Mouse (Mus musculus): ENCODE measurements around the gene Scin. TPM values are rescaled to one million over a fixed set of nuclear protein-coding genes. Genes with fewer than 3 reads are reported as not detected.

The Scin gene
- polyA plus RNA-seq, 1 experiment from 2014 or later, result 5.7 TPM

DNA sequence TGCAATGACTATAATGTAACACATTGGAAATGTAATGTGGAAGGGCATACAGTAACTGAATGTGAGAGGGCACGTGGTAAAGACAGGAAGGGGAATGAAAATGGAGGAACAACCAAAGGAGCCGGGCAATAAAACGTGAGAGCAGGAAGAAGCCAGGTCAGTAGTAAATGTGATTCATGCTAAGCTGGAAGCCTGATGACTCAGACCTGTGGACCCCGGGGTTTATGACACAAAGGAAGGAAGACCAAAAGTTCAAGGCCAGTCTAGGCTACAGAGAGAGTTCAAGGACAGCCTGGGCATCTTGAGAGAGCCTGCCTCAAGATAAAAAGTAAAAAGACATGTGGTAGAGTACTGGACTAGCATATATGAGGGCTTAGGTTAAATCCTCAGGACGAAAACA is 12.5 kb upstream of the Scin start:
- Histone ChIP-seq H3K27me3 (no peaks in the 10 kb centered on the region), H3K9ac (no peak overlapping the region), H3K4me2 (replicated peaks) (no peak overlapping the region), H3K27ac (replicated peaks) (no peak overlapping the region), H3K4me1 (no peaks in the 10 kb centered on the region), H3K9me3 (replicated peaks) (no peaks in the 10 kb centered on the region), H3K36me3 (no peaks in the 10 kb centered on the region), H3K4me3 (replicated peaks) (no peak overlapping the region)
- ATAC-seq (ENCODE audit: insufficient number of reproducible peaks, low FRiP score, low TSS enrichment, low read depth), result no peak
- 79% methylated on average over 5 of the region's 5 CpGs for WGBS

GRCm38 (mm10) chr12:40140706-40141105 is 6.7 kb upstream of the Scin start:
- no peak overlapping the region for H3K9ac ChIP-seq
- no peak overlapping the region for H3K4me2 ChIP-seq (replicated peaks)
- no peaks in the 10 kb centered on the region for H3K36me3 ChIP-seq
- no peaks in the 10 kb centered on the region for H3K4me1 ChIP-seq
- no peaks in the 10 kb centered on the region for H3K9me3 ChIP-seq (replicated peaks)
- no peak overlapping the region for H3K27ac ChIP-seq (replicated peaks)
- H3K4me3 ChIP-seq (replicated peaks), result no peak overlapping the region
- ATAC-seq (ENCODE audit: insufficient number of reproducible peaks, low FRiP score, low TSS enrichment, low read depth), result no peak
- H3K27me3 ChIP-seq, result no peaks in the 10 kb centered on the region
- 61% methylated on average over 5 of the region's 5 CpGs for WGBS

DNA sequence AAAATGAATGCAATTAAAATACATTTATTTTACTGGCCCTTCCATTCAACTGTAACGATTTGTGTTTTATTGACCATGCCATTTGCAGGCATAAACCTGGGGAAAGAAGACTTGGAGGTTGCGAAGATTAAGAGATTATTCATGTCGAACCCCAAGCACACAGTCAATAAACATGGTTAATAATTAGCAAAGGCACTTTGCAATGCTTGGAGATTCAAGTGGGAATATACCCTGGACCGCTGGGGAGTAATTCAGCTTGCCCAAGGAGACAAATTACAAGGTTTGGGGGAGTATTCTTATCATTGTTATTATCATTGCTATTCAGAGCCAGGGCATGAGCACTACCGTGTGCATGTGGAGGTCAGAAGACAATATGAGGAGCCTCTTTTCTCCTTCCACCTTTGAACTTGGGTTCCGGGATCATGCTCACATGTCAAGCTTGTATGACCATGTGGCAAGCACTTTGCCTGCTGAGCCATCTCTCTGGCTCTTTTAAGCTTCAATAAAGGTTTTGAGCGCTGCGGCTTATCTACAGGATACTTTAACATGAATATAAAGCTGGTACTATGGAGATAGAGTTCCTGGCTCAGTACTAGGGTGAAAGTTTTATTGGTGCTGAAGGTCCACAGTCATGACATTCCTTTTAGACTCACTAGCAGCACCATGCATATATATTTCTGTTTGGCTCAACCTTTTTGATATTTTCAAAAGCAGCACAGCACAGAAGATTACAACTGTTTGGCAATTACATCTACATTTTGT is 5.6 kb upstream of the Scin start:
- no peaks in the 10 kb centered on the region for H3K4me1 ChIP-seq
- H3K27ac ChIP-seq (replicated peaks), result no peak overlapping the region
- no peak for ATAC-seq (ENCODE audit: insufficient number of reproducible peaks, low FRiP score, low TSS enrichment, low read depth)
- no peaks in the 10 kb centered on the region for H3K36me3 ChIP-seq
- no peaks in the 10 kb centered on the region for H3K9me3 ChIP-seq (replicated peaks)
- H3K9ac ChIP-seq, result no peak overlapping the region
- no peak overlapping the region for H3K4me2 ChIP-seq (replicated peaks)
- 90% methylated on average over 8 of the region's 8 CpGs for WGBS
- peaks cover under 1% of the 10 kb centered on the region for H3K27me3 ChIP-seq
- H3K4me3 ChIP-seq (replicated peaks), result no peak overlapping the region

GRCm38 (mm10) chr12:40134529-40134928 is 501 bp upstream of the Scin start:
- Histone ChIP-seq H3K27me3 (peaks cover 22% of the 10 kb centered on the region), H3K4me3 (replicated peaks) (peak overlapping the region; percentile 45), H3K27ac (replicated peaks) (no peak overlapping the region), H3K4me2 (replicated peaks) (peak overlapping the region; percentile 87), H3K9ac (no peak overlapping the region), H3K36me3 (no peaks in the 10 kb centered on the region), H3K9me3 (replicated peaks) (no peaks in the 10 kb centered on the region), H3K4me1 (peaks cover 15% of the 10 kb centered on the region)
- no peak for ATAC-seq (ENCODE audit: insufficient number of reproducible peaks, low FRiP score, low TSS enrichment, low read depth)
- 43% methylated on average over 11 of the region's 11 CpGs for WGBS

- H3K27ac ChIP-seq (replicated peaks), result no peak overlapping the region
- 10% methylated on average over 10 of the region's 10 CpGs for WGBS
- H3K27me3 ChIP-seq, result peaks cover 22% of the 10 kb centered on the region
- no peak for ATAC-seq (ENCODE audit: insufficient number of reproducible peaks, low FRiP score, low TSS enrichment, low read depth)
- peak overlapping the region; percentile 45 for H3K4me3 ChIP-seq (replicated peaks)
- H3K9me3 ChIP-seq (replicated peaks), result no peaks in the 10 kb centered on the region
- H3K4me2 ChIP-seq (replicated peaks), result peak overlapping the region; percentile 87
- no peaks in the 10 kb centered on the region for H3K36me3 ChIP-seq
- peaks cover 15% of the 10 kb centered on the region for H3K4me1 ChIP-seq
- no peak overlapping the region for H3K9ac ChIP-seq
These were observed 845 bp downstream of the Scin start for GRCm38 (mm10) chr12:40133194-40133572.

- WGBS, result 70% methylated on average over 2 of the region's 2 CpGs
- Histone ChIP-seq H3K27ac (replicated peaks) (no peak overlapping the region), H3K4me3 (replicated peaks) (no peak overlapping the region), H3K9ac (no peak overlapping the region), H3K27me3 (no peaks in the 10 kb centered on the region), H3K4me1 (no peaks in the 10 kb centered on the region), H3K4me2 (replicated peaks) (no peak overlapping the region), H3K9me3 (replicated peaks) (no peaks in the 10 kb centered on the region), H3K36me3 (no peaks in the 10 kb centered on the region)
- no peak for ATAC-seq (ENCODE audit: insufficient number of reproducible peaks, low FRiP score, low TSS enrichment, low read depth)
These were observed 15.2 kb downstream of the Scin start for GRCm38 (mm10) chr12:40118872-40119271.

DNA sequence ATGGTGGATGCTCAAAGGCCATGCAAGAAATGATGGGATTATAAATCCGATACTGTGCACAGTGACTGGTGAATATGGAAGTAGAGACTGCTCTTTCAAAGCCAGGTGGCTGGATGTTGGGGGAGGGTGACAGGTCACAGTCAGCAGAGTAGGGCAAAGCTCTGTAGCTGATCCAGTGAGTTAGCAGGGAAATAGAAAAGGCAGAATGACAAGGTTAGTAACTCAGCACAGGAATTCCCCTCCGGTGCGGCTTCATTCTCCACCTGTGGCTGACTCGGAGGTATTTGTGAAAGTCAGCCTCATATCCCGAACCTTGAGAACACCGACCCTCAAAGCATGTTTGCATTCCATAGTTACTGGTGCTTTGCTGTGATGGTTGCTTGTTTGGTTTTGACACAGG is 17.0 kb downstream of the Scin start:
- whole genome bisulfite sequencing, result 84% methylated on average over 6 of the region's 6 CpGs
- no peak overlapping the region for H3K4me2 ChIP-seq (replicated peaks)
- H3K27me3 ChIP-seq, result no peaks in the 10 kb centered on the region
- H3K9ac ChIP-seq, result no peak overlapping the region
- no peaks in the 10 kb centered on the region for H3K9me3 ChIP-seq (replicated peaks)
- no peak overlapping the region for H3K27ac ChIP-seq (replicated peaks)
- ATAC-seq (ENCODE audit: insufficient number of reproducible peaks, low FRiP score, low TSS enrichment, low read depth), result no peak
- H3K36me3 ChIP-seq, result no peaks in the 10 kb centered on the region
- no peaks in the 10 kb centered on the region for H3K4me1 ChIP-seq
- H3K4me3 ChIP-seq (replicated peaks), result no peak overlapping the region

GRCm38 (mm10) chr12:40116214-40116613 is 17.8 kb downstream of the Scin start:
- no peaks in the 10 kb centered on the region for H3K36me3 ChIP-seq
- H3K27me3 ChIP-seq, result no peaks in the 10 kb centered on the region
- no peak overlapping the region for H3K9ac ChIP-seq
- H3K4me3 ChIP-seq (replicated peaks), result no peak overlapping the region
- H3K4me1 ChIP-seq, result no peaks in the 10 kb centered on the region
- no peak overlapping the region for H3K27ac ChIP-seq (replicated peaks)
- WGBS, result 84% methylated on average over 5 of the region's 5 CpGs
- H3K4me2 ChIP-seq (replicated peaks), result no peak overlapping the region
- no peaks in the 10 kb centered on the region for H3K9me3 ChIP-seq (replicated peaks)
- ATAC-seq (ENCODE audit: insufficient number of reproducible peaks, low FRiP score, low TSS enrichment, low read depth), result no peak

- Histone ChIP-seq H3K27me3 (no peaks in the 10 kb centered on the region), H3K4me2 (replicated peaks) (no peak overlapping the region), H3K27ac (replicated peaks) (no peak overlapping the region), H3K4me3 (replicated peaks) (no peak overlapping the region), H3K9ac (no peak overlapping the region), H3K4me1 (no peaks in the 10 kb centered on the region), H3K36me3 (no peaks in the 10 kb centered on the region), H3K9me3 (replicated peaks) (no peaks in the 10 kb centered on the region)
- ATAC-seq (ENCODE audit: insufficient number of reproducible peaks, low FRiP score, low TSS enrichment, low read depth), result no peak
- WGBS, result 89% methylated on average over 4 of the region's 4 CpGs
These were observed 19.1 kb downstream of the Scin start for GRCm38 (mm10) chr12:40114883-40115282.

GRCm38 (mm10) chr12:40114020-40114419 is 20.0 kb downstream of the Scin start:
- no peak overlapping the region for H3K9ac ChIP-seq
- no peak overlapping the region for H3K4me2 ChIP-seq (replicated peaks)
- H3K36me3 ChIP-seq, result no peaks in the 10 kb centered on the region
- H3K4me3 ChIP-seq (replicated peaks), result no peak overlapping the region
- no peak for ATAC-seq (ENCODE audit: insufficient number of reproducible peaks, low FRiP score, low TSS enrichment, low read depth)
- WGBS, result 88% methylated on average over 3 of the region's 3 CpGs
- no peak overlapping the region for H3K27ac ChIP-seq (replicated peaks)
- no peaks in the 10 kb centered on the region for H3K9me3 ChIP-seq (replicated peaks)
- H3K27me3 ChIP-seq, result no peaks in the 10 kb centered on the region
- H3K4me1 ChIP-seq, result no peaks in the 10 kb centered on the region

- H3K4me3 ChIP-seq (replicated peaks), result no peak overlapping the region
- H3K36me3 ChIP-seq, result no peaks in the 10 kb centered on the region
- no peak overlapping the region for H3K27ac ChIP-seq (replicated peaks)
- H3K9me3 ChIP-seq (replicated peaks), result no peaks in the 10 kb centered on the region
- no peaks in the 10 kb centered on the region for H3K4me1 ChIP-seq
- no peak for ATAC-seq (ENCODE audit: insufficient number of reproducible peaks, low FRiP score, low TSS enrichment, low read depth)
- no peaks in the 10 kb centered on the region for H3K27me3 ChIP-seq
- WGBS, result 85% methylated on average over 2 of the region's 2 CpGs
- no peak overlapping the region for H3K4me2 ChIP-seq (replicated peaks)
- H3K9ac ChIP-seq, result no peak overlapping the region
These were observed 20.4 kb downstream of the Scin start for GRCm38 (mm10) chr12:40113605-40114004.

GRCm38 (mm10) chr12:40109227-40109626 is 24.8 kb downstream of the Scin start:
- Histone ChIP-seq H3K4me2 (replicated peaks) (no peak overlapping the region), H3K4me1 (no peaks in the 10 kb centered on the region), H3K4me3 (replicated peaks) (no peak overlapping the region), H3K9ac (no peak overlapping the region), H3K36me3 (no peaks in the 10 kb centered on the region), H3K27me3 (no peaks in the 10 kb centered on the region), H3K27ac (replicated peaks) (no peak overlapping the region), H3K9me3 (replicated peaks) (no peaks in the 10 kb centered on the region)
- ATAC-seq (ENCODE audit: insufficient number of reproducible peaks, low FRiP score, low TSS enrichment, low read depth), result no peak
- 64% methylated on average over 1 of the region's 1 CpGs for WGBS

Data from embryonic facial prominence, embryonic 15.5 days (tissue).